Mouse (Mus musculus): Measurements from ENCODE around the gene Hist1h2ah. TPM values are rescaled to one million over a fixed set of nuclear protein-coding genes. Genes with fewer than 3 reads are reported as not detected.

Hist1h2ah gene
- polyA plus RNA-seq, 1 experiment: 2.2 TPM

GRCm38 (mm10) chr13:21997821-21998220 lies 37.5 kb downstream of the Hist1h2ah start:
- H3K79me2 ChIP-seq (ENCODE audit: control insufficient read depth, insufficient read depth): no peaks in the 10 kb centered on the region
- peak overlapping the region; percentile 100 for H3K4me2 ChIP-seq (ENCODE audit: low read depth)
- no peak overlapping the region for H3ac ChIP-seq (ENCODE audit: control insufficient read depth, insufficient read length)
- no peaks in the 10 kb centered on the region for H3K36me3 ChIP-seq (ENCODE audit: control insufficient read depth, insufficient read depth)
- H3K27me3 ChIP-seq (ENCODE audit: control insufficient read depth, insufficient read depth, insufficient read length): peaks cover 4% of the 10 kb centered on the region
- no peak for TF ChIP-seq POLR2AphosphoS2 (IDR thresholded peaks at IDR 0.05; ENCODE audit: insufficient read length, low read depth)
- TF ChIP-seq TCF3 (IDR thresholded peaks at IDR 0.05; ENCODE audit: insufficient read length, low read depth): no peak
- TF ChIP-seq MAX (IDR thresholded peaks at IDR 0.05; ENCODE audit: low read depth): no peak
- TF ChIP-seq USF1 (IDR thresholded peaks at IDR 0.05; ENCODE audit: low read depth): no peak
- TF ChIP-seq TCF12 (IDR thresholded peaks at IDR 0.05; ENCODE audit: insufficient read depth, poor library complexity, severe bottlenecking): no peak
- TF ChIP-seq CEBPB (IDR thresholded peaks at IDR 0.05; ENCODE audit: insufficient read depth, poor library complexity, severe bottlenecking): no peak
- TF ChIP-seq E2F4 (IDR thresholded peaks at IDR 0.05; ENCODE audit: insufficient read depth): no peak
- no peak for TF ChIP-seq REST (IDR thresholded peaks at IDR 0.05; ENCODE audit: insufficient read depth, insufficient read length)
- peak overlapping the region; percentile 34 for H3K4me3 ChIP-seq

DNA sequence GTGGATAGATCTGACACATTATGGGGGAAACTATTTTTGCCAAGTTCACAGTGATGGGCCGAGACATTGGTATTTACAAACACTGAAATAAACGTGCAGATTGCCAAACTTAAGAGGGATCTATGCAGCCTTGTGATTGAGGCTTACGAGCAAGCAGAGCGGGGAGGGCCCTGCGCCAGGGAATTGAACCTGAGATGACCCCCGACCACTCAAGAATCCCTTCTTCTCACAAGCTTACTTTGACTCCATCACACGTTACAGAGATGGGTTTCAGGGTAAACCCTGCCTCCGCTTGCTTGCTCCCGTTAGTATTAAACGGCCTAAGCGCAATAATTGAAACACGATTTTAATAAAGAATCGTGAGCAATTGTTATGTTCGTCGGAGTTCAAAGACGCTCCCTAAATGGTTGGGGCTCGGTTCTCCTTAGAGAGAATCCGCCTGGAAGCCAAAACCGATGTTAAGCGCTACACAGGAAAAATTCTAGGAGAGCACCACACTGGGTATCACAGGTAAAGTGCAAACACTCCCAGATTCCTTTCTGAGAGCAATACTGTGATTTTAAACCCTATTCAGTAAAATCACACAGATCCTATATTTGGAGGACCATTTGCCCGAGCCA lies 38.1 kb downstream of the Hist1h2ah start:
- TF ChIP-seq TCF3 (IDR thresholded peaks at IDR 0.05; ENCODE audit: insufficient read length, low read depth) (no peak), MYOG (IDR thresholded peaks at IDR 0.05; ENCODE audit: control insufficient read depth in 1 of 3, insufficient read depth in 1 of 3, insufficient read length in 2 of 3, low read depth in 2 of 3) (no peak), SRF (IDR thresholded peaks at IDR 0.05; ENCODE audit: control insufficient read depth, insufficient read length, low read depth) (no peak), REST (IDR thresholded peaks at IDR 0.05; ENCODE audit: insufficient read depth, insufficient read length) (no peak), CEBPB (IDR thresholded peaks at IDR 0.05; ENCODE audit: insufficient read depth, poor library complexity, severe bottlenecking) (no peak), E2F4 (IDR thresholded peaks at IDR 0.05; ENCODE audit: insufficient read depth) (no peak), TCF12 (IDR thresholded peaks at IDR 0.05; ENCODE audit: insufficient read depth, poor library complexity, severe bottlenecking) (no peak), POLR2A (IDR thresholded peaks at IDR 0.05; ENCODE audit: insufficient read length, low read depth) (no peak)
- Histone ChIP-seq H3K36me3 (ENCODE audit: control insufficient read depth, insufficient read depth) (no peaks in the 10 kb centered on the region), H3K4me2 (ENCODE audit: low read depth) (peak overlapping the region; percentile 100), H3K79me2 (ENCODE audit: control insufficient read depth, insufficient read depth) (no peaks in the 10 kb centered on the region), H3ac (ENCODE audit: control insufficient read depth, insufficient read length) (no peak overlapping the region), H3K4me3 (peak overlapping the region; percentile 34), H3K27me3 (ENCODE audit: control insufficient read depth, insufficient read depth, insufficient read length) (peaks cover 4% of the 10 kb centered on the region)

- Histone ChIP-seq H3K27me3 (ENCODE audit: control insufficient read depth, insufficient read depth, insufficient read length) (peaks cover 4% of the 10 kb centered on the region), H3K4me3 (peak overlapping the region; percentile 34), H3ac (ENCODE audit: control insufficient read depth, insufficient read length) (no peak overlapping the region), H3K36me3 (ENCODE audit: control insufficient read depth, insufficient read depth) (no peaks in the 10 kb centered on the region), H3K4me2 (ENCODE audit: low read depth) (peak overlapping the region; percentile 100), H3K79me2 (ENCODE audit: control insufficient read depth, insufficient read depth) (no peaks in the 10 kb centered on the region)
- TF ChIP-seq MYOD1 (IDR thresholded peaks at IDR 0.05; ENCODE audit: control insufficient read depth in 1 of 3, insufficient read length in 2 of 3, low read depth in 2 of 3): no peak
Observed at GRCm38 (mm10) chr13:21996840-21997185, 38.6 kb downstream of the Hist1h2ah start.

DNA sequence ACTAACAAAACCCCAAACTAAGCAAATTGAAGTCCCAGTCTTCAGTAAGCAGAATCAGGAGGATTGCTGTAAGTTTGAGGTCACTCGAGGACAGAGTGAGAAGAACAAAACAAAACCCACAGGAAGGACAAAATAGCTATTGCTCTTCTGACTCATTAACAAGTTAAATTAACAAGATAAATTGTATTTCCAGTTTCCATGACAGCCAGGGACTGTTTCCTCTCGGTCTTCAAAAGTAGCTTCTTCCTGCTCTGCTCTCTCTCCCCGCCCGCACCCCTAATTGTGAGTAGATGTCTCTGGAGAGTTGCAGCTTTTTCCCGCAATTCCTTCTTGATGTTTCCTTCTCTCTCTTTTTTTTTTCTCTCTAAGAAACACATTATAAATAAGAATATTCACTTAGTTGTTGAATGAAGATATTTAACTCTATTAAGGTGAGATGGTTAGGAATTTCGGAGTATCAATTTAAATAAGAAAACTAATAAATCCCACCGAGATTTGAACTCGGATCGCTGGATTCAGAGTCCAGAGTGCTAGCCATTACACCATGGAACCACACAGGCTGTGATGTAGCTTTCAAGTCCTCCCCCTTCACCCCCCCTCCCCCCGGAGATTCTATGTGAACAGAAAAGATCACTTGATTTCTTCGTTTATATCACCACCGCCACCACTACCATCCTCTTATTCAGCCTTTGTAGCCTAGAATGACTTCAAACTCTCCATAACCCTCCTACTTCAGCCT lies 39.1 kb downstream of the Hist1h2ah start:
- TF ChIP-seq MYOD1 (IDR thresholded peaks at IDR 0.05; ENCODE audit: control insufficient read depth in 1 of 3, insufficient read length in 2 of 3, low read depth in 2 of 3): no peak
- no peak for TF ChIP-seq POLR2AphosphoS2 (IDR thresholded peaks at IDR 0.05; ENCODE audit: insufficient read length, low read depth)
- TF ChIP-seq TCF3 (IDR thresholded peaks at IDR 0.05; ENCODE audit: insufficient read length, low read depth): no peak
- TF ChIP-seq MAX (IDR thresholded peaks at IDR 0.05; ENCODE audit: low read depth): no peak
- no peak for TF ChIP-seq SRF (IDR thresholded peaks at IDR 0.05; ENCODE audit: control insufficient read depth, insufficient read length, low read depth)
- TF ChIP-seq TCF12 (IDR thresholded peaks at IDR 0.05; ENCODE audit: insufficient read depth, poor library complexity, severe bottlenecking): no peak
- TF ChIP-seq USF1 (IDR thresholded peaks at IDR 0.05; ENCODE audit: low read depth): no peak
- no peak for TF ChIP-seq REST (IDR thresholded peaks at IDR 0.05; ENCODE audit: insufficient read depth, insufficient read length)
- no peak for TF ChIP-seq POLR2A (IDR thresholded peaks at IDR 0.05; ENCODE audit: insufficient read length, low read depth)
- TF ChIP-seq E2F4 (IDR thresholded peaks at IDR 0.05; ENCODE audit: insufficient read depth): no peak
- no peak for TF ChIP-seq MYOG (IDR thresholded peaks at IDR 0.05; ENCODE audit: control insufficient read depth in 1 of 3, insufficient read depth in 1 of 3, insufficient read length in 2 of 3, low read depth in 2 of 3)
- TF ChIP-seq CEBPB (IDR thresholded peaks at IDR 0.05; ENCODE audit: insufficient read depth, poor library complexity, severe bottlenecking): no peak
- H3K79me2 ChIP-seq (ENCODE audit: control insufficient read depth, insufficient read depth): no peaks in the 10 kb centered on the region
- H3K4me2 ChIP-seq (ENCODE audit: low read depth): peak overlapping the region; percentile 100
- no peaks in the 10 kb centered on the region for H3K36me3 ChIP-seq (ENCODE audit: control insufficient read depth, insufficient read depth)
- H3K27me3 ChIP-seq (ENCODE audit: control insufficient read depth, insufficient read depth, insufficient read length): peaks cover 4% of the 10 kb centered on the region
- peak overlapping the region; percentile 35 for H3ac ChIP-seq (ENCODE audit: control insufficient read depth, insufficient read length)
- H3K4me3 ChIP-seq: peak overlapping the region; percentile 34

- Histone ChIP-seq H3K36me3 (ENCODE audit: control insufficient read depth, insufficient read depth) (no peaks in the 10 kb centered on the region), H3K4me3 (peak overlapping the region; percentile 34), H3ac (ENCODE audit: control insufficient read depth, insufficient read length) (peak overlapping the region; percentile 35), H3K79me2 (ENCODE audit: control insufficient read depth, insufficient read depth) (no peaks in the 10 kb centered on the region), H3K4me2 (ENCODE audit: low read depth) (peak overlapping the region; percentile 100), H3K27me3 (ENCODE audit: control insufficient read depth, insufficient read depth, insufficient read length) (peaks cover 4% of the 10 kb centered on the region)
- no peak for TF ChIP-seq REST (IDR thresholded peaks at IDR 0.05; ENCODE audit: insufficient read depth, insufficient read length)
- TF ChIP-seq USF1 (IDR thresholded peaks at IDR 0.05; ENCODE audit: low read depth): no peak
- TF ChIP-seq MYOG (IDR thresholded peaks at IDR 0.05; ENCODE audit: control insufficient read depth in 1 of 3, insufficient read depth in 1 of 3, insufficient read length in 2 of 3, low read depth in 2 of 3): no peak
- TF ChIP-seq MYOD1 (IDR thresholded peaks at IDR 0.05; ENCODE audit: control insufficient read depth in 1 of 3, insufficient read length in 2 of 3, low read depth in 2 of 3): no peak
- TF ChIP-seq TCF3 (IDR thresholded peaks at IDR 0.05; ENCODE audit: insufficient read length, low read depth): no peak
- no peak for TF ChIP-seq MAX (IDR thresholded peaks at IDR 0.05; ENCODE audit: low read depth)
- no peak for TF ChIP-seq TCF12 (IDR thresholded peaks at IDR 0.05; ENCODE audit: insufficient read depth, poor library complexity, severe bottlenecking)
- no peak for TF ChIP-seq SRF (IDR thresholded peaks at IDR 0.05; ENCODE audit: control insufficient read depth, insufficient read length, low read depth)
- no peak for TF ChIP-seq E2F4 (IDR thresholded peaks at IDR 0.05; ENCODE audit: insufficient read depth)
- no peak for TF ChIP-seq POLR2A (IDR thresholded peaks at IDR 0.05; ENCODE audit: insufficient read length, low read depth)
- no peak for TF ChIP-seq POLR2AphosphoS2 (IDR thresholded peaks at IDR 0.05; ENCODE audit: insufficient read length, low read depth)
- TF ChIP-seq CEBPB (IDR thresholded peaks at IDR 0.05; ENCODE audit: insufficient read depth, poor library complexity, severe bottlenecking): no peak
Observed at GRCm38 (mm10) chr13:21995331-21995914, 39.9 kb downstream of the Hist1h2ah start.
